Mouse (Mus musculus) heart, embryonic 10.5 days (tissue): ENCODE results near the gene Gadd45gip1. TPM values are rescaled to one million over a fixed set of nuclear protein-coding genes. Genes with fewer than 3 reads are reported as not detected.

ENCODE experiments used
- DNase-seq: peaks from one replicate; pipeline ENCODE4 v3.0.0-alpha.2; 2017; ENCODE audit warnings: low spot score
- H3K27ac ChIP-seq: fragments of 300-500 bp; sonication (generic); 2 replicates; pipeline ENCODE4 v1.5.1; 2016; ENCODE audit warnings: mild to moderate bottlenecking
- H3K27me3 ChIP-seq: fragments of 300-500 bp; sonication (generic); 2 replicates; pipeline ENCODE4 v1.6.1; 2016; ENCODE audit warnings: mild to moderate bottlenecking; ENCODE audit not compliant: poor library complexity, insufficient read depth, severe bottlenecking
- H3K36me3 ChIP-seq: fragments of 300-500 bp; sonication (generic); 2 replicates; pipeline ENCODE4 v1.6.1; 2016; ENCODE audit warnings: mild to moderate bottlenecking, moderate library complexity
- H3K4me1 ChIP-seq: fragments of 300-500 bp; sonication (generic); 2 replicates; pipeline ENCODE4 v1.6.1; 2016; ENCODE audit warnings: mild to moderate bottlenecking
- H3K4me3 ChIP-seq: fragments of 300-500 bp; sonication (generic); 2 replicates; pipeline ENCODE4 v1.5.1; 2016; ENCODE audit warnings: mild to moderate bottlenecking, moderate library complexity
- H3K9me3 ChIP-seq: fragments of 300-500 bp; sonication (generic); 2 replicates; pipeline ENCODE4 v1.6.1; 2016; ENCODE audit warnings: mild to moderate bottlenecking, moderate library complexity
- WGBS: fragments of 180-500 bp; shearing (Covaris S2); methylation state at CpG from one replicate; pipeline ENCODE4 v1.1.7; 2016; 5-methylcytosine and 5-hydroxymethylcytosine counted together
- polyA plus RNA-seq: library from polyadenylated mRNA; unstranded; fragments of >200 nt; fragmentation: Nextera tagmentation; extraction: Ambion mirVana; gene quantifications from 2 replicates; pipeline ENCODE4 v1.2.1, GENCODE M21; 2016

Gadd45gip1 gene
- polyA plus RNA-seq, 1 experiment from 2014 or later: 60.5 TPM

- WGBS: 87% methylated on average over 5 of the region's 5 CpGs
- Histone ChIP-seq H3K4me1 (peaks cover 37% of the 10 kb centered on the region), H3K27ac (no peak overlapping the region), H3K27me3 (no peaks in the 10 kb centered on the region), H3K9me3 (no peaks in the 10 kb centered on the region), H3K4me3 (no peak overlapping the region), H3K36me3 (peaks cover 74% of the 10 kb centered on the region)
- DNase-seq: peak; percentile 84
These were observed 7.2 kb downstream of the Gadd45gip1 start for GRCm38 (mm10) chr8:84838513-84838912.

- no peaks in the 10 kb centered on the region for H3K9me3 ChIP-seq
- WGBS: 89% methylated on average over 2 of the region's 2 CpGs
- no peak for DNase-seq
- H3K4me1 ChIP-seq: peaks cover 35% of the 10 kb centered on the region
- peak overlapping the region; percentile 97; the same call in 1 of the 2 replicates for H3K27ac ChIP-seq
- no peaks in the 10 kb centered on the region for H3K27me3 ChIP-seq
- H3K36me3 ChIP-seq: peaks cover 75% of the 10 kb centered on the region
- H3K4me3 ChIP-seq: peak overlapping the region; percentile 88
These were observed 8.1 kb downstream of the Gadd45gip1 start for GRCm38 (mm10) chr8:84839411-84839810.

- Histone ChIP-seq H3K4me3 (peak overlapping the region; percentile 88), H3K27me3 (no peaks in the 10 kb centered on the region), H3K27ac (peak overlapping the region; percentile 97), H3K36me3 (peaks cover 75% of the 10 kb centered on the region), H3K9me3 (no peaks in the 10 kb centered on the region), H3K4me1 (peaks cover 36% of the 10 kb centered on the region)
- no peak for DNase-seq
- 5% methylated on average over 7 of the region's 7 CpGs for WGBS
These were observed 8.5 kb downstream of the Gadd45gip1 start for GRCm38 (mm10) chr8:84839875-84840247.

GRCm38 (mm10) chr8:84840248-84840999 is 9.1 kb downstream of the Gadd45gip1 start, which contains the start of gene Rad23a:
TSS of gene Rad23a (minus strand) at chr8:84840665.
- H3K27me3 ChIP-seq: no peaks in the 10 kb centered on the region
- no peaks in the 10 kb centered on the region for H3K9me3 ChIP-seq
- peaks cover 76% of the 10 kb centered on the region for H3K36me3 ChIP-seq
- peaks cover 39% of the 10 kb centered on the region for H3K4me1 ChIP-seq
- peak; percentile 97 for DNase-seq
- under 1% methylated on average over 55 of the region's 55 CpGs for WGBS
- peak within 1 kb of the TSS; percentile 88 for H3K4me3 ChIP-seq
- H3K27ac ChIP-seq: peak within 1 kb of the TSS; percentile 97

GRCm38 (mm10) chr8:84841514-84841913 is 10.2 kb downstream of the Gadd45gip1 start:
- peaks cover 39% of the 10 kb centered on the region for H3K4me1 ChIP-seq

GRCm38 (mm10) chr8:84844397-84845070 is 13.2 kb downstream of the Gadd45gip1 start:
- Histone ChIP-seq H3K4me3 (peak overlapping the region; percentile 98), H3K36me3 (peaks cover 49% of the 10 kb centered on the region), H3K9me3 (no peaks in the 10 kb centered on the region), H3K4me1 (peaks cover 29% of the 10 kb centered on the region), H3K27ac (no peak overlapping the region), H3K27me3 (no peaks in the 10 kb centered on the region)
- 81% methylated on average over 9 of the region's 9 CpGs for WGBS
- DNase-seq: no peak

More at GRCm38 (mm10) chr8:84841514-84841913, 10.2 kb downstream of the Gadd45gip1 start:
- no peak for DNase-seq
- no peak overlapping the region for H3K4me3 ChIP-seq
- 77% methylated on average over 1 of the region's 1 CpGs for WGBS
- no peaks in the 10 kb centered on the region for H3K27me3 ChIP-seq
- peaks cover 71% of the 10 kb centered on the region for H3K36me3 ChIP-seq
- H3K27ac ChIP-seq: no peak overlapping the region
- H3K9me3 ChIP-seq: no peaks in the 10 kb centered on the region

- peak; percentile 79 for DNase-seq
- Histone ChIP-seq H3K27ac (peak overlapping the region; percentile 97), H3K4me1 (peaks cover 29% of the 10 kb centered on the region), H3K36me3 (peaks cover 49% of the 10 kb centered on the region), H3K4me3 (peak overlapping the region; percentile 98), H3K27me3 (no peaks in the 10 kb centered on the region), H3K9me3 (no peaks in the 10 kb centered on the region)
- WGBS: 15% methylated on average over 12 of the region's 12 CpGs
These were observed 14.2 kb downstream of the Gadd45gip1 start for GRCm38 (mm10) chr8:84845355-84846093.

- no peaks in the 10 kb centered on the region for H3K27me3 ChIP-seq
- peak overlapping the region; percentile 98 for H3K4me3 ChIP-seq
- under 1% methylated on average over 30 of the region's 30 CpGs for WGBS
- H3K27ac ChIP-seq: peak overlapping the region; percentile 97
- DNase-seq: no peak
- H3K9me3 ChIP-seq: no peaks in the 10 kb centered on the region
- peaks cover 29% of the 10 kb centered on the region for H3K4me1 ChIP-seq
- peaks cover 48% of the 10 kb centered on the region for H3K36me3 ChIP-seq
These were observed 14.9 kb downstream of the Gadd45gip1 start for GRCm38 (mm10) chr8:84846094-84846721.

- no peaks in the 10 kb centered on the region for H3K9me3 ChIP-seq
- H3K27ac ChIP-seq: peak within 1 kb of the TSS; percentile 97
- DNase-seq: peak; percentile 100
- under 1% methylated on average over 55 of the region's 55 CpGs for WGBS
- no peaks in the 10 kb centered on the region for H3K27me3 ChIP-seq
- peak within 1 kb of the TSS; percentile 98 for H3K4me3 ChIP-seq
- peaks cover 41% of the 10 kb centered on the region for H3K36me3 ChIP-seq
- H3K4me1 ChIP-seq: peaks cover 29% of the 10 kb centered on the region
These were observed 15.6 kb downstream of the Gadd45gip1 start, which contains the start of gene Calr for GRCm38 (mm10) chr8:84846722-84847572. TSS of gene Calr (minus strand) at chr8:84846934.

GRCm38 (mm10) chr8:84847684-84848435 is 16.5 kb downstream of the Gadd45gip1 start:
- WGBS: 37% methylated on average over 6 of the region's 6 CpGs
- H3K27ac ChIP-seq: peak overlapping the region; percentile 97
- no peak for DNase-seq
- H3K27me3 ChIP-seq: no peaks in the 10 kb centered on the region
- peak overlapping the region; percentile 98 for H3K4me3 ChIP-seq
- H3K36me3 ChIP-seq: peaks cover 32% of the 10 kb centered on the region
- no peaks in the 10 kb centered on the region for H3K9me3 ChIP-seq
- H3K4me1 ChIP-seq: peaks cover 26% of the 10 kb centered on the region

- no peaks in the 10 kb centered on the region for H3K9me3 ChIP-seq
- peaks cover 17% of the 10 kb centered on the region for H3K4me1 ChIP-seq
- DNase-seq: no peak
- 89% methylated on average over 3 of the region's 3 CpGs for WGBS
- peak overlapping the region; percentile 96 for H3K27ac ChIP-seq
- no peaks in the 10 kb centered on the region for H3K27me3 ChIP-seq
- peaks cover 26% of the 10 kb centered on the region for H3K36me3 ChIP-seq
- peak overlapping the region; percentile 98 for H3K4me3 ChIP-seq
These were observed 25.1 kb downstream of the Gadd45gip1 start for GRCm38 (mm10) chr8:84856434-84856833.
